Mouse (Mus musculus) hindbrain, embryonic 16.5 days (tissue): ENCODE measurements at regions not wholly inside any gene's neighbourhood (a gene's known extent, or its start where the extent isn't known, plus 50 kb on each side); places are given as distances from the start of the nearest gene placed in this dataset.

Experiments
- ATAC-seq: fragments of 200-750 bp; cut with Nextera tagmentation; 2 replicates; pipeline ENCODE4 v1.8.0; 2017; ENCODE audit warnings: moderate TSS enrichment, moderate library complexity
- H3K27ac ChIP-seq: fragments of 300-500 bp; sonication (generic); 2 replicates; pipeline ENCODE4 v1.5.1; 2014; ENCODE audit warnings: low read depth, mild to moderate bottlenecking, control low read depth, low read length, moderate library complexity
- H3K27me3 ChIP-seq: fragments of 300-500 bp; sonication (generic); replicated peaks from 2 replicates; pipeline ENCODE4 v1.6.1; 2014; ENCODE audit warnings: low read length; ENCODE audit not compliant: control insufficient read depth, insufficient read depth
- H3K36me3 ChIP-seq: fragments of 300-500 bp; sonication (generic); 2 replicates; pipeline ENCODE4 v1.6.1; 2014; ENCODE audit warnings: mild to moderate bottlenecking, low read length, moderate library complexity, mixed read lengths; ENCODE audit not compliant: control insufficient read depth, insufficient read depth
- H3K4me1 ChIP-seq: fragments of 300-500 bp; sonication (generic); 2 replicates; pipeline ENCODE4 v1.6.1; 2014; ENCODE audit warnings: low read depth, low read length; ENCODE audit not compliant: control insufficient read depth, insufficient read depth
- H3K4me2 ChIP-seq: fragments of 300-500 bp; sonication (generic); 2 replicates; pipeline ENCODE4 v1.6.1; 2014; ENCODE audit warnings: mild to moderate bottlenecking, low read length, control low read depth, moderate library complexity
- H3K4me3 ChIP-seq: fragments of 300-500 bp; sonication (generic); 2 replicates; pipeline ENCODE4 v1.5.1; 2014; ENCODE audit warnings: mild to moderate bottlenecking, low read length, control low read depth, moderate library complexity
- H3K9ac ChIP-seq: fragments of 300-500 bp; sonication (generic); 2 replicates; pipeline ENCODE4 v1.6.1; 2014; ENCODE audit warnings: low read depth, mild to moderate bottlenecking, control low read depth, low read length, moderate library complexity
- H3K9me3 ChIP-seq: fragments of 300-500 bp; sonication (generic); 2 replicates; pipeline ENCODE4 v1.6.1; 2014; ENCODE audit warnings: mild to moderate bottlenecking, low read length, moderate library complexity; ENCODE audit not compliant: control insufficient read depth
- WGBS: fragments of 180-500 bp; shearing (Covaris S2); extraction: QIAGEN DNeasy Blood & Tissue Kit; methylation state at CpG from one replicate; pipeline ENCODE4 v1.1.7; 2014; 5-methylcytosine and 5-hydroxymethylcytosine counted together

- 93% methylated on average over 10 of the region's 10 CpGs for WGBS
- no peaks in the 10 kb centered on the region for H3K27me3 ChIP-seq
- H3K27ac ChIP-seq = no peak overlapping the region
- no peaks in the 10 kb centered on the region for H3K9me3 ChIP-seq
- no peak overlapping the region for H3K4me2 ChIP-seq
- no peak overlapping the region for H3K4me3 ChIP-seq
- no peak overlapping the region for H3K9ac ChIP-seq
- ATAC-seq = no peak
- H3K4me1 ChIP-seq = no peaks in the 10 kb centered on the region
- no peaks in the 10 kb centered on the region for H3K36me3 ChIP-seq
These were observed 76.1 kb upstream of the Epcam start for GRCm38 (mm10) chr17:87559641-87560040.

DNA sequence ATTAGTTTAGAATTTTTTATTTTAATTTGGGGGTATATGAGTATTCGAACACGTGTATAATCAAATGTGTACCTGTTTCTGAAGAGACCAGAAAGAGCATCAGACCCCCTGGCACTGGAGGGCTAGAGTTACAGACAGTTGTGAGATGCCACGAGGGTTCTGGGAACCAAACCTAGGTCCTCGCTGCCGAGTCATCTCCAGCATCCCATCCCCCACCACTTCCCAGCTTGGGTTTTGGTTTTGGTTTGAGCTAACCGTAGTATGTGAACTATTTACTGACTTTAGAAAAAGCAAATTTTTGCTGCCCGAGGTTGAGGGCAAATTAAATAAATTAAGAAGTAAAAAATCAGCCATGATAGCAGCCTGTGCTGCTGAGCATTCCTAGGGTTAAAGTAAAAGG, 74.9 kb upstream of the Epcam start:
- Histone ChIP-seq H3K4me1 (no peaks in the 10 kb centered on the region), H3K27me3 (no peaks in the 10 kb centered on the region), H3K4me2 (no peak overlapping the region), H3K4me3 (no peak overlapping the region), H3K27ac (no peak overlapping the region), H3K9me3 (no peaks in the 10 kb centered on the region), H3K36me3 (no peaks in the 10 kb centered on the region), H3K9ac (no peak overlapping the region)
- 85% methylated on average over 7 of the region's 7 CpGs for WGBS
- ATAC-seq = no peak

DNA sequence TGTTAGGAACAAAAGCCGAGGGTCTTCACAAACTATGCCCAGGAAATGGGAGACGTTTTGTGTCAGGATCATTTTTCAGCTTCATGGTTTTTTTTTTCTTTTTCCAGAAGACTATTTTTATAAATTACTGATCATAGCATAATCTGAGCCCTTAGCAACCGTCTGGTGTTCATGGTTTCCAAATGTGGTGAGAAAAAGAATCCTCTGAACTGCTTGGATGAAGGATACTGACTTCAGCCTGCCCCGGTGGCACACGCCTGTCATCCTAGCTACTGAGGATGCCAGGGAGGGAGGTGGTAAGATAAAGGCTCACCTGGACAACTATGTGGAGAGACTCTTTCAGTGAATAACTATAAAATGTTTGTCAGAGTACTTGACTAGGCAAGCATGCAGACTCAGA, 72.4 kb upstream of the Epcam start:
- ATAC-seq = no peak
- Histone ChIP-seq H3K4me2 (no peak overlapping the region), H3K27me3 (no peaks in the 10 kb centered on the region), H3K27ac (no peak overlapping the region), H3K9ac (no peak overlapping the region), H3K36me3 (no peaks in the 10 kb centered on the region), H3K4me3 (no peak overlapping the region), H3K9me3 (no peaks in the 10 kb centered on the region), H3K4me1 (no peaks in the 10 kb centered on the region)
- WGBS = 89% methylated on average over 5 of the region's 5 CpGs

DNA sequence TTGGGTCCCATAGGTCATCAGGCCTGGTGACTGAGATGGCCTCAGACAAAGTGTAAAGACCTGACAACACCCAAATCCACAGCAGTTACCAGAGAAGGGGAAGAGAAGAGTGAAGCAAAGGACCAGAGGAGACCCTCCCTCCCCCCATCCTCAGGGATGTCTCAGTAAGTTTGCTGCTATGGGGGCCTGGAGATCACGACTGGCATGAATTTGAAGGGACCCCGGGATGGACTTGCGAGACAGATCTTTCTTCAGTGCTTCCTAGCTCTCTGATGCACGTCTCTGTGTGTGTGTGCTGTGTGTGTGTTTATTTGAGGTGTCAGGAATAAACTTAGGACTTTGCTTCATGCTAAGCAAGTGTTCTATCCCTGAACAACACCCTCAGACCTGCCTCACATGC, 70.1 kb upstream of the Epcam start:
- Histone ChIP-seq H3K4me1 (no peaks in the 10 kb centered on the region), H3K36me3 (no peaks in the 10 kb centered on the region), H3K27ac (no peak overlapping the region), H3K27me3 (no peaks in the 10 kb centered on the region), H3K4me2 (no peak overlapping the region), H3K9ac (no peak overlapping the region), H3K4me3 (no peak overlapping the region), H3K9me3 (no peaks in the 10 kb centered on the region)
- no peak for ATAC-seq
- 92% methylated on average over 4 of the region's 4 CpGs for WGBS

GRCm38 (mm10) chr17:87566296-87566695, 69.5 kb upstream of the Epcam start:
- ATAC-seq = no peak
- Histone ChIP-seq H3K27ac (no peak overlapping the region), H3K4me3 (no peak overlapping the region), H3K27me3 (no peaks in the 10 kb centered on the region), H3K4me1 (peaks cover 5% of the 10 kb centered on the region), H3K36me3 (no peaks in the 10 kb centered on the region), H3K4me2 (no peak overlapping the region), H3K9me3 (no peaks in the 10 kb centered on the region), H3K9ac (no peak overlapping the region)
- WGBS = 55% methylated on average over 3 of the region's 3 CpGs

- Histone ChIP-seq H3K27ac (no peak overlapping the region), H3K27me3 (no peaks in the 10 kb centered on the region), H3K36me3 (no peaks in the 10 kb centered on the region), H3K9ac (no peak overlapping the region), H3K4me3 (no peak overlapping the region), H3K4me1 (peaks cover 6% of the 10 kb centered on the region), H3K9me3 (no peaks in the 10 kb centered on the region), H3K4me2 (no peak overlapping the region)
- 54% methylated on average over 9 of the region's 9 CpGs for WGBS
- no peak for ATAC-seq
These were observed 68.8 kb upstream of the Epcam start for GRCm38 (mm10) chr17:87566996-87567395.

GRCm38 (mm10) chr17:87567475-87567874, 68.3 kb upstream of the Epcam start:
- 73% methylated on average over 2 of the region's 2 CpGs for WGBS
- Histone ChIP-seq H3K9ac (no peak overlapping the region), H3K4me3 (no peak overlapping the region), H3K27me3 (no peaks in the 10 kb centered on the region), H3K27ac (no peak overlapping the region), H3K36me3 (no peaks in the 10 kb centered on the region), H3K4me1 (peaks cover 6% of the 10 kb centered on the region), H3K9me3 (no peaks in the 10 kb centered on the region), H3K4me2 (no peak overlapping the region)
- ATAC-seq = no peak

GRCm38 (mm10) chr17:87569981-87570380, 65.8 kb upstream of the Epcam start:
- no peak overlapping the region for H3K27ac ChIP-seq
- no peaks in the 10 kb centered on the region for H3K36me3 ChIP-seq
- H3K4me3 ChIP-seq = no peak overlapping the region
- no peaks in the 10 kb centered on the region for H3K9me3 ChIP-seq
- no peak overlapping the region for H3K9ac ChIP-seq
- H3K27me3 ChIP-seq = no peaks in the 10 kb centered on the region
- ATAC-seq = no peak
- H3K4me2 ChIP-seq = no peak overlapping the region
- whole genome bisulfite sequencing = 80% methylated on average over 9 of the region's 9 CpGs
- peaks cover 6% of the 10 kb centered on the region for H3K4me1 ChIP-seq

DNA sequence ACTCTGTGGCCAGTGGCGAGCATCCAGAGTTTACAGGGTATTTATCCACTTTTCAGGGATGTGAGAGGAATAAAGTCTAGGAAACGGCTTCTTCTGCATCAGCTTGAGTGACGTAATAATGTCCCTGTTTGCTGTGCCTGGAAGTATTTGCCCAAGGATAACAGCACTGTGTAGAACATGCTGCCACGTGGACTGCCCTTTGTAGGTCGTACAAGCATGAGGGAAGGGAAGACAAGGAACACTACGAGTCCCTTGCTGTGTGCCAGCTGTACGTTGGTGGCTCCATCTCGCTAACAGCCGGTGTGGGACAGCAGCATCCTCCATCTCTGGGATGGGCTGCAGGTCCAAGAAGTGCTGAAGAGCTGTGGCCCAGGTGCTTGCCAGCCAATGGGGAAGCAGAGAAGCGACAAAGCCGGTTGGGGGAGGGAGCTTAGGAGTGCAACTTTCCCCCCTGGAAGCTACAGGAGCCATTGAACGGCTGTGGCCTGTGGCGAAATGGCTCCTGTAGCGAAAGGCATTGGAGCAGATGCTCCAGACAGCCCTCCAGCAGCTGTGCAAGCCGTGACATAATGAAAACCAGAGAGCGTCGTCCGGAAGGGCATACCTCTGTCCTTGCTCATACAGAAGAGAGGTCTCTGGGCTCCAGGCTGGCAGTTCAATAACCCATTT, 65.0 kb upstream of the Epcam start:
- Histone ChIP-seq H3K9me3 (no peaks in the 10 kb centered on the region), H3K4me2 (peak overlapping the region; percentile 54), H3K36me3 (no peaks in the 10 kb centered on the region), H3K9ac (peak overlapping the region; percentile 17; the same call in 1 of the 2 replicates), H3K4me1 (peaks cover 6% of the 10 kb centered on the region), H3K27ac (peak overlapping the region; percentile 64), H3K27me3 (no peaks in the 10 kb centered on the region), H3K4me3 (no peak overlapping the region)
- 34% methylated on average over 18 of the region's 18 CpGs for WGBS
- peak; percentile 66 for ATAC-seq
